Mouse (Mus musculus) layer of hippocampus, adult 11-12 months (tissue): ENCODE measurements around the gene Tbx21.
A peak's percentile ranks its signal among the peaks of the same experiment; 100 is the strongest.

ENCODE experiments used
- DNase-seq: peaks from one replicate; pipeline ENCODE4 v3.0.0; 2022; ENCODE audit warnings: low spot score

Tbx21 gene

GRCm38 (mm10) chr11:97082977-97083376 is 32.2 kb downstream of the Tbx21 start:
- peak; percentile 67 for DNase-seq

- DNase-seq, result no peak
Measured at GRCm38 (mm10) chr11:97080291-97080690, 34.8 kb downstream of the Tbx21 start.

- no peak for DNase-seq
Measured at GRCm38 (mm10) chr11:97078751-97079150, 36.4 kb downstream of the Tbx21 start.

- DNase-seq, result no peak
Measured at GRCm38 (mm10) chr11:97074235-97074634, 40.9 kb downstream of the Tbx21 start.

- peak; percentile 78 for DNase-seq
Measured at GRCm38 (mm10) chr11:97072533-97072932, 42.6 kb downstream of the Tbx21 start.

GRCm38 (mm10) chr11:97071129-97071528 is 44.0 kb downstream of the Tbx21 start:
- DNase-seq, result no peak

GRCm38 (mm10) chr11:97069770-97070169 is 45.4 kb downstream of the Tbx21 start:
- DNase-seq, result no peak

- no peak for DNase-seq
Measured at GRCm38 (mm10) chr11:97069333-97069732, 45.8 kb downstream of the Tbx21 start.

GRCm38 (mm10) chr11:97066656-97067360 is 48.3 kb downstream of the Tbx21 start:
- no peak for DNase-seq

- no peak for DNase-seq
Measured at GRCm38 (mm10) chr11:97065538-97066295, 49.4 kb downstream of the Tbx21 start.

- DNase-seq, result no peak
Measured at GRCm38 (mm10) chr11:97063921-97064295, 51.2 kb downstream of the Tbx21 start.

- DNase-seq, result peak; percentile 45
Measured at GRCm38 (mm10) chr11:97063274-97063920, 51.7 kb downstream of the Tbx21 start.

- DNase-seq, result no peak
Measured at GRCm38 (mm10) chr11:97052219-97052646, 62.9 kb downstream of the Tbx21 start.

GRCm38 (mm10) chr11:97050944-97051586 is 64.1 kb downstream of the Tbx21 start:
- no peak for DNase-seq

GRCm38 (mm10) chr11:97050216-97050943 is 64.8 kb downstream of the Tbx21 start, which contains the start of gene Osbpl7:
Gene Osbpl7 (plus strand): TSS chr11:97050628.
- DNase-seq, result peak; percentile 81

GRCm38 (mm10) chr11:97049492-97050085 is 65.5 kb downstream of the Tbx21 start:
- no peak for DNase-seq

GRCm38 (mm10) chr11:97048090-97048650 is 67.0 kb downstream of the Tbx21 start:
- DNase-seq, result no peak
